ENCODE assay signal across 16 mouse cellular contexts in genomic region chr4:133175274-133175673, GRCm38 (mm10). TPM values are rescaled to one million over a fixed set of nuclear protein-coding genes. Genes with fewer than 3 reads are reported as not detected.
A peak's percentile ranks its signal among the peaks of the same experiment; 100 is the strongest.
DNase-seq lines count a peak whose midpoint lies in the region; ATAC-seq and TF ChIP-seq lines count a peak whose summit lies in the region.
"Had no signal": no experiment of that assay in that cellular context is flagged by ENCODE, and none has a peak within 500 bp of the region (broad histone marks: within the 10 kb centered on the region; RNA-seq: fewer than 3 reads in every experiment).

No protein-coding gene starts in this region.

- H3K36me3 ChIP-seq in heart, embryonic 13.5 days = peaks cover 42% of the 10 kb centered on the region
- H3K36me3 ChIP-seq in thymus, adult 2 months (ENCODE audit: control insufficient read depth, insufficient read depth, low read length) = peaks cover 13% of the 10 kb centered on the region; the same call in 1 of the 2 replicates

- peaks cover 79% of the 10 kb centered on the region for H3K4me1 ChIP-seq in heart, embryonic 13.5 days
- peaks cover 55% of the 10 kb centered on the region for H3K4me1 ChIP-seq in thymus, adult 2 months (replicated peaks; ENCODE audit: control insufficient read depth, insufficient read depth, low read length)

- peak overlapping the region; percentile 54 for H3K9ac ChIP-seq in heart, embryonic 13.5 days
- H3K9ac ChIP-seq: liver, embryonic 14.5 days had no signal

- WGBS in heart, embryonic 13.5 days = 65% methylated on average over 7 of the region's 7 CpGs
- WGBS in thymus, adult 2 months = 84% methylated on average over 7 of the region's 7 CpGs

- DNase-seq in heart, adult 18-20 months = no peak
- no peak for DNase-seq in left cerebral cortex, adult 2 months (ENCODE audit: extremely low spot score in 1 of 2, low spot score in 2 of 2)
- no peak for DNase-seq in left cerebral cortex, adult 18-20 months (ENCODE audit: low spot score in 2 of 2)
- DNase-seq in thymus, adult 2 months = no peak
- no peak for DNase-seq in thymus, postnatal 36 days
- DNase-seq in left cerebral cortex, postnatal 10 days (ENCODE audit: extremely low spot score in 1 of 2, low spot score in 2 of 2) = no peak
- DNase-seq: adrenal gland, adult 8-10 months; cerebellum, adult 11 months; embryo, embryonic 11 days; gastrocnemius, postnatal 14 days; right cerebral cortex, postnatal 14 days; thymus, adult 18-20 months had no signal

- H3K27ac ChIP-seq in heart, embryonic 13.5 days (replicated peaks) = peak overlapping the region; percentile 82
- H3K27ac ChIP-seq in left cerebral cortex, adult 2 months = peak overlapping the region; percentile 79; the same call in 1 of the 2 replicates
- H3K27ac ChIP-seq in thymus, adult 2 months (ENCODE audit: control insufficient read depth, insufficient read depth, low read length) = peak overlapping the region; percentile 66
- H3K27ac ChIP-seq: liver, embryonic 14.5 days had no signal

- H3K4me2 ChIP-seq in heart, embryonic 13.5 days = no peak overlapping the region

- no peak overlapping the region for H3K4me3 ChIP-seq in heart, embryonic 13.5 days
- no peak overlapping the region for H3K4me3 ChIP-seq in left cerebral cortex, adult 2 months
- H3K4me3 ChIP-seq in thymus, adult 2 months (ENCODE audit: control insufficient read depth, insufficient read depth, low read length) = no peak overlapping the region

- no peaks in the 10 kb centered on the region for H3K27me3 ChIP-seq in heart, embryonic 13.5 days (replicated peaks)
- H3K27me3 ChIP-seq in thymus, adult 2 months (ENCODE audit: control insufficient read depth, insufficient read depth, low read length) = no peaks in the 10 kb centered on the region

- no peak for TF ChIP-seq CTCF in left cerebral cortex, adult 2 months (IDR thresholded peaks at IDR 0.05)
- no peak for TF ChIP-seq CTCF in thymus, adult 2 months (IDR thresholded peaks at IDR 0.05; ENCODE audit: borderline replicate concordance, control insufficient read depth, extremely low read depth, insufficient read depth, low read length, poor library complexity)

- ATAC-seq in heart, embryonic 13.5 days (ENCODE audit: extremely low read depth, insufficient number of reproducible peaks, low FRiP score, low TSS enrichment) = no peak
- ATAC-seq: midbrain, embryonic 16.5 days had no signal

- no peaks in the 10 kb centered on the region for H3K9me3 ChIP-seq in heart, embryonic 13.5 days

- intact Hi-C loops in left cerebral cortex, adult 2 months (cut with DNase I) = no loop called here
- intact Hi-C loops in left cerebral cortex, postnatal 10 days (cut with DNase I) = no loop called here

- no peak for TF ChIP-seq POLR2A in thymus, adult 2 months (IDR thresholded peaks at IDR 0.05; ENCODE audit: control insufficient read depth, extremely low read depth, insufficient read depth, low read length, poor library complexity)

RNA-seq across cellular contexts. Expression of gene Cd164l2, which starts 36.7 kb away (rescaled TPM):
- polyA plus RNA-seq in heart, embryonic 13.5 days (2015; fragmentation: Nextera tagmentation; extraction: Ambion mirVana) = 0.56 and 0.57 TPM in 2 replicates
- not detected for total RNA-seq in heart, adult 18-20 months (2021)
- total RNA-seq in left cerebral cortex, adult 2 months (2021) = 1 to 10 TPM; 7.3 to 7.7 TPM
- total RNA-seq in left cerebral cortex, adult 18-20 months (2021) = 1 to 10 TPM; 4.6 to 5.1 TPM
- 0.90 and 1.1 TPM in 2 replicates for polyA plus RNA-seq in thymus, adult 2 months (2012; rRNA removed)
- 1 to 10 TPM; 1.3 to 1.5 TPM for total RNA-seq in left cerebral cortex, postnatal 10 days (2021)
- total RNA-seq: gastrocnemius, postnatal 14 days had no signal

RNA-seq across cellular contexts. Expression of gene Gpr3, which starts 37.1 kb away (rescaled TPM):
- 0.14 and 0.28 TPM in 2 replicates for polyA plus RNA-seq in heart, embryonic 13.5 days (2015; fragmentation: Nextera tagmentation; extraction: Ambion mirVana)
- total RNA-seq in heart, adult 18-20 months (2021) = not detected
- 10 to 100 TPM; 12.5 to 15.6 TPM for total RNA-seq in left cerebral cortex, adult 2 months (2021)
- 10 to 100 TPM; 14.8 to 16.7 TPM for total RNA-seq in left cerebral cortex, adult 18-20 months (2021)
- 0.15 TPM in 1 of 2 replicates, not detected in the other for polyA plus RNA-seq in thymus, adult 2 months (2012; rRNA removed)
- 1 to 10 TPM; 5.1 to 5.2 TPM for total RNA-seq in left cerebral cortex, postnatal 10 days (2021)
- total RNA-seq: gastrocnemius, postnatal 14 days; neutrophil, adult 5-6 weeks had no signal
- polyA plus RNA-seq: liver, embryonic 14.5 days had no signal

RNA-seq across cellular contexts. Expression of gene Wasf2, which starts 45.0 kb away (rescaled TPM):
- polyA plus RNA-seq in heart, embryonic 13.5 days (2015; fragmentation: Nextera tagmentation; extraction: Ambion mirVana) = 64.6 and 72.7 TPM in 2 replicates
- 10 to 100 TPM; 77.8 to 88.8 TPM for total RNA-seq in heart, adult 18-20 months (2021)
- total RNA-seq in left cerebral cortex, adult 2 months (2021) = 10 to 100 TPM; 25.7 to 34.3 TPM
- total RNA-seq in left cerebral cortex, adult 18-20 months (2021) = 10 to 100 TPM; 25.7 to 28.2 TPM
- 163 and 186 TPM in 2 replicates for polyA plus RNA-seq in thymus, adult 2 months (2012; rRNA removed)
- total RNA-seq in left cerebral cortex, postnatal 10 days (2021) = 10 to 100 TPM; 23.9 to 38.5 TPM

Comparison
In these comparisons a context has a peak if more than half of its experiments do, and no peak if none do; other contexts are left out.
1. RNA of gene Gpr3, which starts 37.1 kb away (total RNA-seq): 14.8 to 16.7 TPM in left cerebral cortex, adult 18-20 months, 12.5 to 15.6 TPM in left cerebral cortex, adult 2 months and 5.1 to 5.2 TPM in left cerebral cortex, postnatal 10 days; not detected in heart, adult 18-20 months; every median in the first group is over 4 times any median in the second.
2. Peak in every context shown above with its lines, with median percentiles within 50 percentile points of each other: H3K27ac ChIP-seq.